Comparison of ENCODE assay signal across 17 mouse cellular contexts in genomic region chr6:93600376-93600775, GRCm38 (mm10).
DNase-seq lines count a peak whose midpoint lies in the region; ATAC-seq lines count a peak whose summit lies in the region.
"Had no signal": no experiment of that assay in that cellular context is flagged by ENCODE, and none has a peak within 500 bp of the region (broad histone marks: within the 10 kb centered on the region; RNA-seq: fewer than 3 reads in every experiment).

No protein-coding gene starts in this region.

- ATAC-seq in inflammation-experienced regulatory T-cells, adult 6 months = no peak
- ATAC-seq: activated CD4-positive, CD25-positive, alpha-beta regulatory T cell, adult 4 months; forebrain, embryonic 14.5 days had no signal

- peak; percentile 66 to 69 for DNase-seq in adrenal gland, adult (ENCODE audit: inconsistent age in 2 of 2, low spot score in 1 of 2)
- DNase-seq in adrenal gland, adult 2 months = no peak
- peak; percentile 16 for DNase-seq in gastrocnemius, postnatal 25 days
- DNase-seq in gastrocnemius, adult 8-10 months (ENCODE audit: low spot score in 2 of 2) = no peak
- peak; percentile 79 for DNase-seq in ovary, adult 18-20 months (ENCODE audit: low spot score)
- DNase-seq in ovary, postnatal 10 days (ENCODE audit: low spot score) = no peak
- DNase-seq in retina, postnatal 1 day = no peak
- DNase-seq: cerebellum, adult 8-10 months; kidney, adult 2 months; layer of hippocampus, adult 9-11 months; liver, embryonic 13.5 days; lung, embryonic 14.5 days; thymus, adult 2 months; thymus, postnatal 4 days had no signal

Comparison
In these comparisons a context has a peak if more than half of its experiments do, and no peak if none do; other contexts are left out.
1. DNase-seq: peak in adrenal gland, adult (2 of 2), gastrocnemius, postnatal 25 days (single experiment) and ovary, adult 18-20 months (single experiment); none in adrenal gland, adult 2 months (single experiment), gastrocnemius, adult 8-10 months (0 of 2), ovary, postnatal 10 days (single experiment) and retina, postnatal 1 day (single experiment).